Mouse (Mus musculus): ENCODE data around the gene Pigv.
A peak's percentile ranks its signal among the peaks of the same experiment; 100 is the strongest.
"Not testable (repeated sequence)": the region's sequence is repeated elsewhere in the genome, so short reads cannot be mapped to it uniquely, and the experiment has no call there.

Gene Pigv

GRCm38 (mm10) chr4:133672845-133673647 is 599 bp upstream of the Pigv start:
- no peak for DNase-seq (ENCODE audit: low spot score in 2 of 2)

GRCm38 (mm10) chr4:133671184-133671880 is 1.1 kb downstream of the Pigv start:
- DNase-seq (ENCODE audit: low spot score in 2 of 2), result peak; percentile 88 to 90

- no peak for DNase-seq (ENCODE audit: low spot score in 2 of 2)
These were observed 2.7 kb downstream of the Pigv start for GRCm38 (mm10) chr4:133669652-133670210.

- no peak for DNase-seq (ENCODE audit: low spot score in 2 of 2)
These were observed 3.9 kb downstream of the Pigv start for GRCm38 (mm10) chr4:133668537-133668936.

- DNase-seq (ENCODE audit: low spot score in 2 of 2), result no peak
These were observed 6.2 kb downstream of the Pigv start for GRCm38 (mm10) chr4:133666199-133666598.

- no peak for DNase-seq (ENCODE audit: low spot score in 2 of 2)
These were observed 7.3 kb downstream of the Pigv start for GRCm38 (mm10) chr4:133665118-133665517.

GRCm38 (mm10) chr4:133662945-133663344 is 9.5 kb downstream of the Pigv start:
- DNase-seq (ENCODE audit: low spot score in 2 of 2), result no peak

- DNase-seq (ENCODE audit: low spot score in 2 of 2), result no peak
These were observed 10.0 kb downstream of the Pigv start for GRCm38 (mm10) chr4:133662421-133662820.

GRCm38 (mm10) chr4:133660193-133661155 is 12.0 kb downstream of the Pigv start:
- DNase-seq (ENCODE audit: low spot score in 2 of 2), result peak; percentile 71 to 79

- peak in 1 of 2 experiments; percentile 28 for DNase-seq (ENCODE audit: low spot score in 2 of 2)
These were observed 12.8 kb downstream of the Pigv start for GRCm38 (mm10) chr4:133659497-133660192.

- DNase-seq (ENCODE audit: low spot score in 2 of 2), result no peak
These were observed 13.7 kb downstream of the Pigv start for GRCm38 (mm10) chr4:133658729-133659128.

- no peak for DNase-seq (ENCODE audit: low spot score in 2 of 2)
These were observed 14.5 kb downstream of the Pigv start for GRCm38 (mm10) chr4:133657829-133658458.

- DNase-seq (ENCODE audit: low spot score in 2 of 2), result no peak
These were observed 15.4 kb downstream of the Pigv start for GRCm38 (mm10) chr4:133656997-133657396.

GRCm38 (mm10) chr4:133656294-133656693 is 16.2 kb downstream of the Pigv start:
- no peak for DNase-seq (ENCODE audit: low spot score in 2 of 2)

GRCm38 (mm10) chr4:133654070-133654469 is 18.4 kb downstream of the Pigv start:
- DNase-seq (ENCODE audit: low spot score in 2 of 2), result not testable (repeated sequence)

GRCm38 (mm10) chr4:133652746-133653145 is 19.7 kb downstream of the Pigv start:
- no peak for DNase-seq (ENCODE audit: low spot score in 2 of 2)

GRCm38 (mm10) chr4:133651986-133652385 is 20.5 kb downstream of the Pigv start:
- DNase-seq (ENCODE audit: low spot score in 2 of 2), result no peak

- no peak for DNase-seq (ENCODE audit: low spot score in 2 of 2)
These were observed 21.0 kb downstream of the Pigv start for GRCm38 (mm10) chr4:133651445-133651844.

- peak; percentile 78 to 88 for DNase-seq (ENCODE audit: low spot score in 2 of 2)
These were observed 22.3 kb downstream of the Pigv start, which contains the start of gene Zdhhc18 for GRCm38 (mm10) chr4:133649989-133650699. Gene Zdhhc18 (minus strand): TSS chr4:133650154.

- DNase-seq (ENCODE audit: low spot score in 2 of 2), result not testable (repeated sequence)
These were observed 23.0 kb downstream of the Pigv start for GRCm38 (mm10) chr4:133649464-133649863.
